ENCODE assay signal across 21 mouse cellular contexts in the genomic region with DNA sequence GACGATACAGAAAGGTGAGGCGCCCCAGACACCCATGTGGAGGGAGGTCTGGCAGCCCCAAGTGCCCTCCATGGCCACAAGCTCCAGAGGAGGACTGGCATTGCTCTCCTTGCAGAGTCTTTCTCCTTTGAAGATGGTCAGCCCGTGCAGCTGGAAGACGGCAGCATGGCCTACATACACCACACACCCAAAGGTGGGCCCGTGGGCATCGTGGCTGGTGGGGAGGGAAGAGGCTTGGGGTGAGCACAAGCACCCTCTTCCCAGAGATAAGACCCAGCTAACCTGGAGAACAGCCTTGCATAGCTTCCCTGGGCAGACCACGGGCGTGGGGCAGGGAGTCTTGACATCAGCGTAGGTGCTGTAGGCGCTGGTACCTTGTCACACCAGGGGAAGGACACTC. TPM values are rescaled to one million over a fixed set of nuclear protein-coding genes. Genes with fewer than 3 reads are reported as not detected.
A peak's percentile ranks its signal among the peaks of the same experiment; 100 is the strongest.
DNase-seq lines count a peak whose midpoint lies in the region; ATAC-seq lines count a peak whose summit lies in the region.
"Had no signal": no experiment of that assay in that cellular context is flagged by ENCODE, and none has a peak within 500 bp of the region (broad histone marks: within the 10 kb centered on the region; RNA-seq: fewer than 3 reads in every experiment).

No protein-coding gene starts in this region.

- no peaks in the 10 kb centered on the region for H3K4me1 ChIP-seq in embryonic facial prominence, embryonic 15.5 days
- 0 out of 2 replicates have a peak, but pooled peaks cover 13% of the 10 kb centered on the region for H3K4me1 ChIP-seq in embryonic facial prominence, embryonic 10.5 days
- no peaks in the 10 kb centered on the region for H3K4me1 ChIP-seq in midbrain, embryonic 11.5 days (ENCODE audit: control insufficient read depth, insufficient read depth, low read length)
- H3K4me1 ChIP-seq in midbrain, embryonic 15.5 days, result no peaks in the 10 kb centered on the region

- H3K36me3 ChIP-seq in embryonic facial prominence, embryonic 15.5 days, result peaks cover 75% of the 10 kb centered on the region
- H3K36me3 ChIP-seq in embryonic facial prominence, embryonic 10.5 days (replicated peaks), result peaks cover 92% of the 10 kb centered on the region
- peaks cover 11% of the 10 kb centered on the region for H3K36me3 ChIP-seq in midbrain, embryonic 11.5 days (ENCODE audit: control insufficient read depth, insufficient read depth, low read length)
- H3K36me3 ChIP-seq in midbrain, embryonic 15.5 days (replicated peaks), result peaks cover 37% of the 10 kb centered on the region

- no peak overlapping the region for H3K4me2 ChIP-seq in embryonic facial prominence, embryonic 15.5 days (replicated peaks)
- H3K4me2 ChIP-seq in midbrain, embryonic 11.5 days, result no peak overlapping the region
- H3K4me2 ChIP-seq in midbrain, embryonic 15.5 days, result no peak overlapping the region

- H3K9me3 ChIP-seq in embryonic facial prominence, embryonic 15.5 days (replicated peaks), result no peaks in the 10 kb centered on the region
- H3K9me3 ChIP-seq in embryonic facial prominence, embryonic 10.5 days, result no peaks in the 10 kb centered on the region
- no peaks in the 10 kb centered on the region for H3K9me3 ChIP-seq in midbrain, embryonic 11.5 days (ENCODE audit: control insufficient read depth, low read length)
- no peaks in the 10 kb centered on the region for H3K9me3 ChIP-seq in midbrain, embryonic 15.5 days
- H3K9me3 ChIP-seq: G1E had no signal

- no peak overlapping the region for H3K4me3 ChIP-seq in embryonic facial prominence, embryonic 15.5 days (replicated peaks)
- H3K4me3 ChIP-seq in embryonic facial prominence, embryonic 10.5 days, result no peak overlapping the region
- no peak overlapping the region for H3K4me3 ChIP-seq in midbrain, embryonic 11.5 days (ENCODE audit: low read depth, low read length)
- no peak overlapping the region for H3K4me3 ChIP-seq in midbrain, embryonic 15.5 days

- H3K27me3 ChIP-seq in embryonic facial prominence, embryonic 15.5 days, result no peaks in the 10 kb centered on the region
- H3K27me3 ChIP-seq in embryonic facial prominence, embryonic 10.5 days (replicated peaks; ENCODE audit: low read depth, poor library complexity, severe bottlenecking), result no peaks in the 10 kb centered on the region
- no peaks in the 10 kb centered on the region for H3K27me3 ChIP-seq in midbrain, embryonic 11.5 days (ENCODE audit: control insufficient read depth, insufficient read depth, low read length)
- no peaks in the 10 kb centered on the region for H3K27me3 ChIP-seq in midbrain, embryonic 15.5 days (replicated peaks)
- H3K27me3 ChIP-seq: CH12.LX, Patski had no signal

- ATAC-seq in embryonic facial prominence, embryonic 15.5 days (ENCODE audit: insufficient number of reproducible peaks, low FRiP score, low TSS enrichment, low read depth), result peak; percentile 44; the same call in 1 of the 2 replicates
- ATAC-seq in midbrain, embryonic 11.5 days (ENCODE audit: low FRiP score), result no peak
- ATAC-seq in midbrain, embryonic 15.5 days (replicated peaks), result no peak
- ATAC-seq: activated CD4-positive, CD25-positive, alpha-beta regulatory T cell, adult 4 months; CD4-positive, CD25-positive, alpha-beta regulatory T cell, adult 4 months; Patski had no signal

- no peak for DNase-seq in embryonic facial prominence, embryonic 10.5 days (ENCODE audit: low spot score)
- DNase-seq in heart, adult 11 months, result peak; percentile 88
- DNase-seq in heart, adult 8-10 months (ENCODE audit: low spot score), result no peak
- DNase-seq in midbrain, embryonic 11.5 days (ENCODE audit: low spot score, missing footprints), result peak; percentile 59
- DNase-seq: adrenal gland, adult 2 months; adrenal gland, adult 8-10 months; adrenal gland, postnatal 10 days; adrenal gland, postnatal 14 days; adrenal gland, postnatal 25 days; adrenal gland, postnatal 36 days; B cell, adult 2 months; cerebellum, adult 11 months; cerebellum, adult 11-12 months; cerebellum, adult 18-20 months had no signal

- no peak overlapping the region for H3K9ac ChIP-seq in embryonic facial prominence, embryonic 15.5 days
- H3K9ac ChIP-seq in midbrain, embryonic 11.5 days (ENCODE audit: low read length), result no peak overlapping the region
- H3K9ac ChIP-seq in midbrain, embryonic 15.5 days, result no peak overlapping the region

- H3K27ac ChIP-seq in embryonic facial prominence, embryonic 15.5 days (replicated peaks), result no peak overlapping the region
- no peak overlapping the region for H3K27ac ChIP-seq in embryonic facial prominence, embryonic 10.5 days (replicated peaks)
- H3K27ac ChIP-seq in midbrain, embryonic 11.5 days (ENCODE audit: low read depth, low read length), result no peak overlapping the region
- no peak overlapping the region for H3K27ac ChIP-seq in midbrain, embryonic 15.5 days

- 97% methylated on average over 10 of the region's 10 CpGs for WGBS in embryonic facial prominence, embryonic 15.5 days
- 94% methylated on average over 10 of the region's 10 CpGs for WGBS in embryonic facial prominence, embryonic 10.5 days
- WGBS in midbrain, embryonic 11.5 days, result 99% methylated on average over 10 of the region's 10 CpGs
- 97% methylated on average over 10 of the region's 10 CpGs for WGBS in midbrain, embryonic 15.5 days

RNA-seq across cellular contexts. Expression of a gene that starts 12.5 kb away (rescaled TPM):
- 18.4 and 19.8 TPM in 2 replicates for polyA plus RNA-seq in embryonic facial prominence, embryonic 15.5 days (2015; fragmentation: Nextera tagmentation; extraction: Ambion mirVana)
- 3.4 and 3.7 TPM in 2 replicates for polyA plus RNA-seq in embryonic facial prominence, embryonic 10.5 days (2016; fragmentation: Nextera tagmentation; extraction: Ambion mirVana)
- total RNA-seq in heart, adult 8-10 months (2022), result 1 to 10 TPM; 2.5 to 4.0 (median 3.6) TPM
- polyA plus RNA-seq in midbrain, embryonic 11.5 days (2014; fragmentation: Nextera tagmentation; extraction: Ambion mirVana), result 1.7 and 1.8 TPM in 2 replicates
- 5.3 and 7.3 TPM in 2 replicates for polyA plus RNA-seq in midbrain, embryonic 15.5 days (2015; fragmentation: Nextera tagmentation; extraction: Ambion mirVana)

RNA-seq across cellular contexts. Expression of a gene that starts 18.1 kb away (rescaled TPM):
- polyA plus RNA-seq in embryonic facial prominence, embryonic 15.5 days (2015; fragmentation: Nextera tagmentation; extraction: Ambion mirVana), result 43.0 and 44.7 TPM in 2 replicates
- 32.8 and 35.9 TPM in 2 replicates for polyA plus RNA-seq in embryonic facial prominence, embryonic 10.5 days (2016; fragmentation: Nextera tagmentation; extraction: Ambion mirVana)
- total RNA-seq in heart, adult 8-10 months (2022), result 10 to 100 TPM; 12.2 to 18.5 (median 14.2) TPM
- polyA plus RNA-seq in midbrain, embryonic 11.5 days (2014; fragmentation: Nextera tagmentation; extraction: Ambion mirVana), result 24.6 and 30.2 TPM in 2 replicates
- 53.4 and 55.0 TPM in 2 replicates for polyA plus RNA-seq in midbrain, embryonic 15.5 days (2015; fragmentation: Nextera tagmentation; extraction: Ambion mirVana)

RNA-seq across cellular contexts. Expression of a gene that starts 37.5 kb away (rescaled TPM):
- polyA plus RNA-seq in embryonic facial prominence, embryonic 15.5 days (2015; fragmentation: Nextera tagmentation; extraction: Ambion mirVana), result 3.2 and 4.0 TPM in 2 replicates
- 1.4 and 1.9 TPM in 2 replicates for polyA plus RNA-seq in embryonic facial prominence, embryonic 10.5 days (2016; fragmentation: Nextera tagmentation; extraction: Ambion mirVana)
- total RNA-seq in heart, adult 8-10 months (2022), result 10 to 100 TPM; 32.4 to 33.8 (median 33.1) TPM
- polyA plus RNA-seq in midbrain, embryonic 11.5 days (2014; fragmentation: Nextera tagmentation; extraction: Ambion mirVana), result 1.7 and 1.8 TPM in 2 replicates
- polyA plus RNA-seq in midbrain, embryonic 15.5 days (2015; fragmentation: Nextera tagmentation; extraction: Ambion mirVana), result 1.8 TPM in 2 replicates

RNA-seq across cellular contexts. Expression of a gene that starts 53.1 kb away (rescaled TPM):
- 6.6 and 6.9 TPM in 2 replicates for polyA plus RNA-seq in embryonic facial prominence, embryonic 15.5 days (2015; fragmentation: Nextera tagmentation; extraction: Ambion mirVana)
- polyA plus RNA-seq in embryonic facial prominence, embryonic 10.5 days (2016; fragmentation: Nextera tagmentation; extraction: Ambion mirVana), result 8.7 and 9.7 TPM in 2 replicates
- total RNA-seq in heart, adult 8-10 months (2022), result under 1 TPM; 0.28 to 0.80 (median 0.54) TPM
- 10.1 and 10.2 TPM in 2 replicates for polyA plus RNA-seq in midbrain, embryonic 11.5 days (2014; fragmentation: Nextera tagmentation; extraction: Ambion mirVana)
- 6.0 and 6.4 TPM in 2 replicates for polyA plus RNA-seq in midbrain, embryonic 15.5 days (2015; fragmentation: Nextera tagmentation; extraction: Ambion mirVana)
- polyA plus RNA-seq: activated CD4-positive, CD25-positive, alpha-beta regulatory T cell, adult 4 months; CD4-positive, CD25-positive, alpha-beta regulatory T cell, adult 4 months; G1E had no signal

Comparison
In these comparisons a context has a peak if more than half of its experiments do, and no peak if none do; other contexts are left out.
1. DNase-seq: peak in heart, adult 11 months (single experiment) and midbrain, embryonic 11.5 days (single experiment); none in embryonic facial prominence, embryonic 10.5 days (single experiment) and heart, adult 8-10 months (single experiment).